Mouse (Mus musculus) CD4-positive, CD25-positive, alpha-beta regulatory T cell, adult 2 months (primary cell): ENCODE measurements around the gene Tomm40.

Source experiments
- DNase-seq: peaks from one replicate; pipeline ENCODE4 v3.0.0-alpha.2; 2012; ENCODE audit warnings: low read depth, low spot score

Tomm40 gene

GRCm38 (mm10) chr7:19715239-19716054, at the start of gene Tomm40:
TSS of gene Tomm40 (minus strand) at chr7:19715438.
- DNase-seq = peak; percentile 100

- no peak for DNase-seq
These were observed 49.3 kb upstream of the Tomm40 start for GRCm38 (mm10) chr7:19764581-19764980.

DNA sequence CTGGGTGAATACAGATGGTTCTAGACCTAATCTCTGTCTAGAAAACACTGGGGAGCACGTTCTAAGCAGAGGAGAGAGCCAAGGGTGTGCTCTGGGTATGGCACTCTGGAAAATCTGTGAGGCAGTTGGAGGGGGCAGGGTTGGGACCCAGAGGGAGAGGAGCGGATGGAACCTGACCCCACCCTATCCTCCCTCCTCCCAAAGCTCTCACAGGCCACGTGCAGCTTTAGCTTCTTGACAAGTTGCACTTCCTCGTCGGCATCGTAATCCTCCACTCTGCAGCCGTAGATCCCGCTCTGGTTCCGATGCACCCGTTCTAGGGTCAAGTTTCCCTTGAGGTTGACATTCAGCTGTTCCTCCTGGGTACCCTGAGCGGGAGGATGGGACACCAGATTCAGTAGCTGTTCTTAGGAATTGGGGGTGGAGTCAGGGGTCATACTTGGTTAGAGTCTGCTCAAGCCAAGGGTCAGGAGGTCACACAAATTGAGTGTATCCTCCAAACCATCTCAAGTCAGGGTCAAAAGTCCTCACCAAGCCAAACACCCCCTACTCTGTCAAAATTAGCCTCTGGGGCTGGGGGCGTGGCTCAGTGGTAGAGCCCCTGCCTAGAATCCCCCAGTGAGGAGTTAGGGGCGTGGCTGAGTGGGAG, 48.7 kb upstream of the Tomm40 start:
- DNase-seq = no peak

DNA sequence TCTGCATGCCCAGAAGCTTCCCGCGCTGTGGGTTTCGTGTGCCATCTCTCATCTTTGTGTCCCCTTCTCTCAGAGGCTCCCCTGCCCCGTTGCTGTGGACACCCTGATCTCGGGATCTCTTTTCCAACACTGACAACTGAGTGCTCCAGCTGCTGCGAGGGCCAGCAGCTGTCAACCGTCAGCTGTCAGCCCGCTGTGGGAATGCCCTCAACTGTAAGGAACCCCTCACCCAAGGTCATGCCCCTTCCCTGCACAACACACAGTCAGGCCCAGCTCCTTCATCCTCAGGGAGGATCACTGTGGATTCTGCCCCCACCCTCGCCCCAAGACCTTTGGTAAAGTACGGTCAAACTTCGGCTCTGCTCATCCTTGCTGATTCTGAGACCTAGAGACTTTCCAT, 47.0 kb upstream of the Tomm40 start:
- DNase-seq = no peak

DNA sequence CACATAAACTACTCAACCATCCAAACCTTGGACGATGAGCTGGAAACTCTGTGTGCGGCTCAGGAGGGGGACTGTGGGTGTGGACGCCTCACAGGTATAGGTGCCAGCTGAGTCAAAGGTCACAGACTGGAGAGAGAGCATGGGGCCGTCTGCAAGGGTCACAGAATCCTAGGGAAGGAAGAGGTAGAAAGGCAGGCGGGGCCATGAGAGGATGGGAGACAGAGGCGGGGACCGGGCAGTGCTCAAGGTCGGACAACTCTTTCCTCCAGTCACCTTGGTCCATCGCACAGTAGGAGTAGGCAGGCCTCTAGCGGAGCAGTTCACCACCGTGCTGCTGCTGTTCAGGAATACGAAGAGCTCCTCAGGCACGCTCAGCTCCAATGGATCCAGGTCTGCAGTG, 44.8 kb upstream of the Tomm40 start:
- no peak for DNase-seq

GRCm38 (mm10) chr7:19758623-19759022, 43.4 kb upstream of the Tomm40 start:
- no peak for DNase-seq

DNA sequence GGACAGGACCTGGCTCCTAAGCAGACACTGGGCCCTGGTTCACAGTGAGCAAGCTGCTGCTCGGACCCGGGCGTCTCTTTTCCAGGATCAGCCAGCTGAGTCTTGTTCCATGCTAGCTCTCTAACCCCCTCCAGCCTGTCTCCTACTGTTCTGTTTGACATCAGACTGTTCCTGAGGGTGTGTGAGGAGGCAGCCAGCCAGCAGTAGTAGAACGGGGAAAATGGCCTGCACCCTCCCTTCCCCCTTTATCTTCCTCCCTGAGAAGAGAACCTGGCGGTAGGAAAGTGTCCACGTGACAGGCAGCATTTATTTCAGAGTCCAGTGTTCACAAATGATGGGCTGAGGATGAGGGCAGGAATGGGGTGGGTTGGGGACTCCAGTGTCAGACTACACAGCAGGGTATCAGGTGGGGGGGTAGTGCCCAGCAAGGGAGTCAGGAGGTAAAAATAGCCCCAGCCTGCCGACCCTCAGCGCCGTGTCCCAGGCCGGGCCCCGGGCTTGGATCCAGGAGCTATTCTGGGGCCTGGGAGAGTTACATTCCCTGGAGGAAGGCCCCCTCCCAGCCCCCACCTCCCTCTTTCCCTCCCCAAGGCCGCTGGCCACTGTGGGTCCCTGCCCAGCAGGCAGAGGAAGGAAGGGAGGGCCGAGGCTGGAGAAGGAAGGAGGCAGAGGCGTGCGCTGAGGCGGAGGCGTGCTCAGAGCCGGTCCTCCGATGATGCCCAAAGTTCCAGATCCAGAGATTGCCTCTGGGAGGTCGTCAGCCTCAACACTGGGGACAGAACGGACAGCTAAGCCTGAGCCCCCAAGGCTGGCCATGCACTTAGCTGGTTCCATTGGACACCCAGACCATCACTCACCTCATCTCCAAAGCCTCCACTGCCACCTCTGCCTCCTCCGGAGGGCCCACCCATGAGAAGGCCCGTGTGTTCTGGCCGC, 40.9 kb upstream of the Tomm40 start:
- no peak for DNase-seq

DNA sequence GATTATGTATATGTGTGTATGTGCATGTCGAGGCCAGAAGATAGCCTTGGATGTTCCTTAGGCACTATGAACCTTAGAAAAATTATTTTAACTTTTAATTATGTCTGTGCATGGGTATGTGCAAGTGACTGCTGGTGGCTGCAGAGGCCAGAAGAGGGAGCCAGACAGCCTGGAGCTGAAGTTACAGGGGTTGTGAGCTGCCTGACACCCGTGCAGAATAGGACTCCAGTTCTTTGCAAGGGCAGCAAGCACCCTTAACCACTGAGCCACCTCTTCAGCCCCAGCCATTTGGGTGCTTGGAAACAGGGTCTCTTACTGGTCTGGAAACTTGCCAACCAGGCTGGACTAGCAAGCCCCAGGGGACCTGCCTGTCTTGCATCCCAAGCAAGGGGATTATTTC, 39.8 kb upstream of the Tomm40 start:
- DNase-seq = no peak

DNA sequence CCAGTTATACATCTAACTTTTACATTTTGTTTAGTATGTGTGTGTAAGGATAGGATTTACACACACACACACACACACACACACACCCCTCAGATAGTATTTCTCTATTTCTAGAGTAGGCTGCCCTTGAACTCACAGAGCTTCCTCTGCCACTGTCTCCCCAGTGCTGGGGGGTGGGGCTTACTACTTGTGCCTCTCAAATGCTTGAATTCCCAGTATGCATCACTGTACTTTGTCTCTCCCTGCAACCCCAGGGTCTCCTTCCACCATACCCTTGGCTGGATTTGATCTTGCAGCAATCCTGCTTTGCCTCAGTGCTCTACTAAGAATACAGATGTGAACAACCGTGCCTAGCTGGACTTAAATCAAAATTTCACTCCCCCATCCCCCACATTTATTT, 38.8 kb upstream of the Tomm40 start:
- DNase-seq = no peak

- no peak for DNase-seq
These were observed 38.3 kb upstream of the Tomm40 start for GRCm38 (mm10) chr7:19753587-19753986.

DNA sequence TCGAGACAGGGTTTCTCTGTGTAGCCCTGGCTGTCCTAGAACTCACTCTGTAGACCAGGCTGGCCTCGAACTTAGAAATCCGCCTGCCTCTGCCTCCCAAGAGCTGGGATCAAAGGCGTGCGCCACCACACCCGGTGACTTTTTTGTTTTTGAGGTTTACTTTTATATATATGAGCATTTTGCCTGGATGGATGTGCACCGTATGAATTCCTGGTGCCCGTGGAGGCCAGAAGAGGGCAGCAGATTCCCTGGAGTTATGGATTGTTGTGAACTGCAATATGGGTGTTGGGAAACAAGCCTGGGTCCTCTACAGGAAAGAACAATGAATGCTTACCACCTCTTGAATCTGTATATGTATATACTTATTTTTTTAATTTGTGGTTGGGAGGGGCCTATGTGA, 37.4 kb upstream of the Tomm40 start:
- no peak for DNase-seq

DNA sequence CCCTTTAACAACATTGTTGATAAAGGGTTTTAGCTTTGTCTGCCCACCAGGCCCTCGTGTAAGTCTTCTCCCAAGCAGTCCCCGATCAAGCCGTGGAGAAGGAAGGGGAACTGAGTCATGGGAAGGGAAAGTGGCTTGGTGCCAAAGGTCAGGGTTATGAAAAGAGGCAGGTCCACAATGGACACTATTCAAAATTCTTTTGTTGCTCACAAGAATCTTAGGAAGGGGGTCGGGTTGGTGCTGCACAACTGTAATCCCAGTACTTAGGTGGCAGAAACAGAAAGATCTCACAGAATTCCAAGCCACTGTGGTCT, 35.8 kb upstream of the Tomm40 start:
- no peak for DNase-seq

GRCm38 (mm10) chr7:19750217-19751069, 35.2 kb upstream of the Tomm40 start, which contains the start of gene Nectin2:
TSS of gene Nectin2 (minus strand) at chr7:19750483.
- DNase-seq = peak; percentile 80

DNA sequence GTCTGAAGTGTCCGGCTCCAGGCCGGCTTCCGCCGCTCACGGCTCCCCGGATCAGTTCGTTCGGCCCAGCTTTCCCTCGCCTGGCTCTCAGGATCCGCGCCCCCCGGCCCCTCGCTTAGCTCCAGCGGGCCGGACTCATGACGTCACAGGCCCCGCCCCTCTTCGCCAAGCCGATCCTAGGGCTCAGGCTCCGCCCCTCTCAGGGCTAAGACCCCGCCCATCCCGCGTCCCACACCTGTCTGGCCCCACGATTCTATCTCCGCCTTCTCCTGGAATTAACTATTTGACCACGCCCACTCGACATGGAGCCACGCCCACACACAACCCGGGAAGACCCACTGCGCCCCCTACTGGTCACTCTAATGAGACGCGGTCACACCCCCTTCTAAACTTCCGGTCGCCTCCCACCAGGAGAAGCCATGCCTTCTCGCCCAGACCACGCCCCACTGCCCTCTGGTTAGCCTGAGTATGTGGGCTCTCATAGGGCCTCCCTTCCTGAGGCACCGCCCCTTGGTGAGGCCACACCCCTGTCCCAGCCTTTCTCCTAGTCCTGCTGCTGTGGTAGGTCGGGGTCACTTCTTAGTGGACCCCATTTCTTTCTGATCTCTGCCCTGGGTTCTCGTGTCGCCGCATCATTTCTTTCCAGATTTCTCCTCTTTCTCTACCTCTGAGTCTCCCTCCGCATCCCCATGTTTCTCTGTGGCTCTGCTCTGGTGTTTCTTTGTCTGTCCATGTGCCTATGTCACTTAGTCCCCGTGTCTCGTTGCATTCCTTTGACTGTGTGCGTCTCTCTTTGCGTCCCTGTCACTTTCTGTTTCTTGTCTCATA, 34.4 kb upstream of the Tomm40 start:
- DNase-seq = peak; percentile 86

DNA sequence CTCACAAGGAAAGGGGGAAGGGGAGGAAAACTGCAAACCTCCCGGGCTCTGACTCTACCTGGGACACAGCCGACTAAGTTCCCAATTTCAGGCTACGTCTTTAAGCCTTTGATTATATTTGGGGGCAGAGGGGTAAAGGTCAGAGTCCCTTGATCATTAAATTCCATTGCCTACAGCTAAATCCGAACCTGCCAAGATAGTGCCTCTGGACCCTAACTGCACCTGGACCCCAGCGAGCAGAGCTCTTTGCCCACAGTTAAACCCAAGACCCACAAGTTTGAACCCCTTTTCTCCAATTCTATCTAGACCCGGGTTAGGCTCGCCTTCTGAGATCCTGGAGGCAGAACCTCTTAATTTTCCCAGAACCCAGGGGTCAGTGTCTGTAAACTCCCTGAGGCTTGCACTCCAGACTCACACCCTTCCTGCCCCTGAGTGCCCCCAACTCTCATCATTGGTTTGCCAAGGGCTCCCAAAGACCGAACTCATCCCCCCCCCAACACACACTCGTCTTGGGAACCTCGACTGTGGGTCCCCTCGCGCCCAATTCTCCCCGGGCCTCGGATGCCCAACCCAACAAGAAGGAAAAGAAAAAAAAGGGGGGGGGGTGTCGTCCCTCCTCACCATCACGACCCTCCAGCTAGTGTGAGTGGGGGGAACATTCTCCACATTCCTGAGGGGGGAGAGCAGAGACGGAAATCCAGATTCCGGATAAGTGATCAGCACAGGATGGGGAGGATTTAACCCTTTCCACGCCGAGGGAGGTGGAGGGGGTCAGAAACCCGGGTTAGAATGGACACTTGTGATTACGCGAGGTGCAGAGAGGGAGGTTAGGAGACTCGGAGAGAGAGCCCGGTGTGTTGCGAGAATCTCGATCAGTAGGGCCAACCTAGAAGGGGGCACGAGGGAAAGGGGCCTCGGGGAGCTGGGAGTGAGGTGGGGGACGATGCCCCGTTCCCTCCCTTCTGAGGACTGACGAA, 33.3 kb upstream of the Tomm40 start:
- DNase-seq = peak; percentile 15

GRCm38 (mm10) chr7:19747420-19748218, 32.4 kb upstream of the Tomm40 start:
- DNase-seq = peak; percentile 9

GRCm38 (mm10) chr7:19746426-19747201, 31.4 kb upstream of the Tomm40 start:
- no peak for DNase-seq

DNA sequence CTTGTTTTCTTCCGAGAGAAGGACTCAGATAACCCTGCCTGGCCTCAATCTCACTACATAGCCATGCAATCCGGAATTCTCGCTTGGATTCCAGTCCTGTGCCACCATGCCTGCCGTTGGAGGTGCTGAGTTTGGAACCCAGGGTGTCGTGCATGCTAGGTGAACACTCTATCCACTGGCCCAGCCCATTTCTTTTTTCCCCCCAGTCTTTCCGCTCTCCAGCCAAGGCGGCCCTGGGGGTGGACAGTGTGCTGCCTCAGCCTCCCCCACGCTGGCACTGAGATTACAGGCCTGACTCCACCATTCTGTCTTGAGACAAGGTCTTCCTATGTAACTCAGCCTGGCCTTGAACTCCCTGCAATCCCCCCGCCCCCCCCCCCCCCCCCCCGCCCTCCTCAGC, 30.7 kb upstream of the Tomm40 start:
- DNase-seq = no peak
